Mouse (Mus musculus) embryo, embryonic 9.5 days (tissue): ENCODE measurements at regions not wholly inside any gene's neighbourhood (a gene's known extent, or its start where the extent isn't known, plus 50 kb on each side); places are given as distances from the start of the nearest gene placed in this dataset.

Experiments
- DNase-seq: peaks from one replicate; pipeline ENCODE4 v3.0.0-alpha.2; 2017; ENCODE audit errors: extremely low spot score

GRCm38 (mm10) chr4:64811974-64812373 lies 312.0 kb upstream of the Pappa start:
- DNase-seq: no peak

GRCm38 (mm10) chr4:64812812-64813211 lies 311.2 kb upstream of the Pappa start:
- no peak for DNase-seq

- peak; percentile 11 for DNase-seq
These were observed 291.1 kb upstream of the Pappa start for GRCm38 (mm10) chr4:64832882-64833281.

- no peak for DNase-seq
These were observed 249.5 kb upstream of the Pappa start for GRCm38 (mm10) chr4:64874521-64874920.

- DNase-seq: no peak
These were observed 247.1 kb upstream of the Pappa start for GRCm38 (mm10) chr4:64876924-64877323.

GRCm38 (mm10) chr4:64897935-64898334 lies 226.0 kb upstream of the Pappa start:
- no peak for DNase-seq

- no peak for DNase-seq
These were observed 222.7 kb upstream of the Pappa start for GRCm38 (mm10) chr4:64901091-64901845.

- DNase-seq: no peak
These were observed 200.2 kb upstream of the Pappa start for GRCm38 (mm10) chr4:64923751-64924150.

GRCm38 (mm10) chr4:64928553-64928952 lies 195.4 kb upstream of the Pappa start:
- no peak for DNase-seq

GRCm38 (mm10) chr4:64945547-64945946 lies 178.4 kb upstream of the Pappa start:
- DNase-seq: no peak

- DNase-seq: no peak
These were observed 171.3 kb upstream of the Pappa start for GRCm38 (mm10) chr4:64952651-64953050.

GRCm38 (mm10) chr4:64958843-64959242 lies 165.1 kb upstream of the Pappa start:
- DNase-seq: no peak

- DNase-seq: no peak
These were observed 162.2 kb upstream of the Pappa start for GRCm38 (mm10) chr4:64961796-64962195.
